Mouse (Mus musculus): ENCODE results near the gene Plaur. TPM values are rescaled to one million over a fixed set of nuclear protein-coding genes. Genes with fewer than 3 reads are reported as not detected.
"Not testable (repeated sequence)": the region's sequence is repeated elsewhere in the genome, so short reads cannot be mapped to it uniquely, and the experiment has no call there.

Plaur gene
- total RNA-seq, 2 experiments from 2014 or later: 2.0 to 3.0 TPM

GRCm38 (mm10) chr7:24507726-24508114 lies 45.4 kb downstream of the Plaur start:
- DNase-seq: no peak

GRCm38 (mm10) chr7:24512355-24512754 lies 50.1 kb downstream of the Plaur start, which contains the start of gene AC161166.1:
Gene AC161166.1 (minus strand): TSS chr7:24512455.
- no peak for DNase-seq

GRCm38 (mm10) chr7:24516319-24516718 lies 54.0 kb downstream of the Plaur start:
- not testable (repeated sequence) for DNase-seq

GRCm38 (mm10) chr7:24517077-24517476 lies 54.8 kb downstream of the Plaur start:
- DNase-seq: no peak

- DNase-seq: no peak
Observed at GRCm38 (mm10) chr7:24517654-24518053, 55.4 kb downstream of the Plaur start.

- DNase-seq: no peak
Observed at GRCm38 (mm10) chr7:24519130-24519529, 56.8 kb downstream of the Plaur start.

GRCm38 (mm10) chr7:24520054-24520453 lies 57.8 kb downstream of the Plaur start:
- DNase-seq: not testable (repeated sequence)

- no peak for DNase-seq
Observed at GRCm38 (mm10) chr7:24522805-24523204, 60.5 kb downstream of the Plaur start.

GRCm38 (mm10) chr7:24523723-24524122 lies 61.4 kb downstream of the Plaur start:
- DNase-seq: no peak

GRCm38 (mm10) chr7:24524978-24525377 lies 62.7 kb downstream of the Plaur start:
- DNase-seq: no peak

Other genes with a start within 250 kb of the Plaur start
- gene Zfp109, start 224.9 kb upstream of the Plaur start, total RNA-seq (2021): 1 to 10 TPM; 1.6 to 2.4 TPM
- 1 to 10 TPM; 1.5 to 1.6 TPM for gene Zfp108, start 207.7 kb upstream of the Plaur start, total RNA-seq (2021)
- gene Zfp93, start 192.1 kb upstream of the Plaur start, total RNA-seq (2021): 1 to 10 TPM; 2.9 to 4.2 TPM
- 1 to 10 TPM; 4.2 to 5.6 TPM for gene Zfp61, start 161.3 kb upstream of the Plaur start, total RNA-seq (2021)
- 1 to 10 TPM; 2.1 to 4.0 TPM for gene Zfp94, start 145.8 kb upstream of the Plaur start, total RNA-seq (2021)
- gene Tescl, start 128.5 kb upstream of the Plaur start, total RNA-seq (2021): not detected
- not detected for gene Lypd5, start 113.3 kb upstream of the Plaur start, total RNA-seq (2021)
- 1 to 10 TPM in 1 of 2 experiments, under 1 TPM in 1; 0.14 to 1.8 TPM for gene Kcnn4, start 92.2 kb upstream of the Plaur start, total RNA-seq (2021)
- 10 to 100 TPM; 15.4 to 17.1 TPM for gene Smg9, start 62.9 kb upstream of the Plaur start, total RNA-seq (2021)
- under 1 TPM in 1 of 2 experiments, not detected in 1; 0.21 TPM for gene Irgc1, start 10.2 kb upstream of the Plaur start, total RNA-seq (2021)
- gene Cadm4, start 19.5 kb downstream of the Plaur start, total RNA-seq (2021): 10 to 100 TPM; 14.7 to 17.4 TPM
- 10 to 100 TPM; 11.4 to 11.6 TPM for gene Zfp428, start 44.5 kb downstream of the Plaur start, total RNA-seq (2021)
- gene AC161166.1, start 50.0 kb downstream of the Plaur start, total RNA-seq (2021): not detected
- 10 to 100 TPM; 12.8 to 15.3 TPM for gene Irgq, start 68.2 kb downstream of the Plaur start, total RNA-seq (2021)
- gene Pinlyp, start 83.6 kb downstream of the Plaur start, total RNA-seq (2021): not detected
- 10 to 100 TPM; 22.5 to 26.3 TPM for gene Xrcc1, start 83.8 kb downstream of the Plaur start, total RNA-seq (2021)
- 10 to 100 TPM in 1 of 2 experiments, 1 to 10 TPM in 1; 9.4 to 10.0 TPM for gene Ethe1, start 125.1 kb downstream of the Plaur start, total RNA-seq (2021)
- gene Zfp575, start 125.2 kb downstream of the Plaur start, total RNA-seq (2021): under 1 TPM; 0.59 to 0.95 TPM
- gene Phldb3, start 148.3 kb downstream of the Plaur start, total RNA-seq (2021): under 1 TPM; 0.77 to 0.80 TPM
- not detected for gene Lypd3, start 174.1 kb downstream of the Plaur start, total RNA-seq (2021)
- not detected for gene Tex101, start 214.2 kb downstream of the Plaur start, total RNA-seq (2021)
- not detected for gene BC049730, start 246.8 kb downstream of the Plaur start, total RNA-seq (2021)

Data from gastrocnemius, postnatal 10 days (tissue).